Mouse (Mus musculus) limb, embryonic 14.5 days (tissue): Measurements from ENCODE around the gene Bgn. TPM values are rescaled to one million over a fixed set of nuclear protein-coding genes. Genes with fewer than 3 reads are reported as not detected.

Experiments used
- ATAC-seq: fragments of 200-750 bp; cut with Nextera tagmentation; 2 replicates; pipeline ENCODE4 v1.8.0; 2017; ENCODE audit warnings: low read depth, moderate number of reproducible peaks, moderate TSS enrichment; ENCODE audit not compliant: low FRiP score
- DNase-seq: peaks from one replicate; pipeline ENCODE4 v3.0.0-alpha.2; 2015; ENCODE audit warnings: low spot score
- H3K27ac ChIP-seq: fragments of 300-500 bp; sonication (generic); replicated peaks from 2 replicates; pipeline ENCODE4 v1.5.1; 2014; ENCODE audit warnings: low read depth, mild to moderate bottlenecking, low read length, moderate library complexity, mixed read lengths
- H3K27me3 ChIP-seq: fragments of 300-500 bp; sonication (generic); 2 replicates; pipeline ENCODE4 v1.6.1; 2014; ENCODE audit warnings: low read length, mixed read lengths; ENCODE audit not compliant: control insufficient read depth, insufficient read depth
- H3K36me3 ChIP-seq: fragments of 300-500 bp; sonication (generic); 2 replicates; pipeline ENCODE4 v1.6.1; 2014; ENCODE audit warnings: mild to moderate bottlenecking, low read length, moderate library complexity, mixed read lengths; ENCODE audit not compliant: control insufficient read depth, insufficient read depth
- H3K4me1 ChIP-seq: fragments of 300-500 bp; sonication (generic); 2 replicates; pipeline ENCODE4 v1.6.1; 2014; ENCODE audit warnings: antibody characterized with exemption, low read length, mixed read lengths; ENCODE audit not compliant: control insufficient read depth, insufficient read depth
- H3K4me2 ChIP-seq: fragments of 300-500 bp; sonication (generic); replicated peaks from 2 replicates; pipeline ENCODE4 v1.6.1; 2014; ENCODE audit warnings: low read depth, mild to moderate bottlenecking, low read length, moderate library complexity; ENCODE audit not compliant: severe bottlenecking
- H3K4me3 ChIP-seq: fragments of 300-500 bp; sonication (generic); replicated peaks from 2 replicates; pipeline ENCODE4 v1.5.1; 2014; ENCODE audit warnings: low read length
- H3K9ac ChIP-seq: fragments of 300-500 bp; sonication (generic); 2 replicates; pipeline ENCODE4 v1.6.1; 2014; ENCODE audit warnings: mild to moderate bottlenecking, low read depth, low read length, moderate library complexity; ENCODE audit not compliant: severe bottlenecking
- H3K9me3 ChIP-seq: fragments of 300-500 bp; sonication (generic); 2 replicates; pipeline ENCODE4 v1.6.1; 2016; ENCODE audit warnings: low read length; ENCODE audit not compliant: control insufficient read depth
- POLR2A ChIP-seq: fragments of 200-500 bp; IDR thresholded peaks from 2 replicates; pipeline ENCODE4 v1.8.0; 2012; ENCODE audit warnings: inconsistent platforms, mild to moderate bottlenecking, moderate library complexity, borderline replicate concordance; ENCODE audit not compliant: insufficient read depth, insufficient read length; ENCODE audit errors: extremely low read depth
- WGBS: fragments of 180-500 bp; shearing (Covaris S2); extraction: QIAGEN DNeasy Blood & Tissue Kit; methylation state at CpG from one replicate; pipeline ENCODE4 v1.1.7; 2014; 5-methylcytosine and 5-hydroxymethylcytosine counted together
- polyA plus RNA-seq, 2 experiments: library from polyadenylated mRNA; depleted of rRNA in 1 of 2; stranded (reverse) in 1 of 2; unstranded in 1 of 2; fragments of >200 nt; fragmentation: Nextera tagmentation in 1 of 2; extraction: Ambion mirVana in 1 of 2; gene quantifications; 2 replicates each; pipeline versions ENCODE4 v1.2.1 to v1.2.3; 2012 to 2014

The Bgn gene
- polyA plus RNA-seq, 2 experiments, result 226 to 399 TPM

DNA sequence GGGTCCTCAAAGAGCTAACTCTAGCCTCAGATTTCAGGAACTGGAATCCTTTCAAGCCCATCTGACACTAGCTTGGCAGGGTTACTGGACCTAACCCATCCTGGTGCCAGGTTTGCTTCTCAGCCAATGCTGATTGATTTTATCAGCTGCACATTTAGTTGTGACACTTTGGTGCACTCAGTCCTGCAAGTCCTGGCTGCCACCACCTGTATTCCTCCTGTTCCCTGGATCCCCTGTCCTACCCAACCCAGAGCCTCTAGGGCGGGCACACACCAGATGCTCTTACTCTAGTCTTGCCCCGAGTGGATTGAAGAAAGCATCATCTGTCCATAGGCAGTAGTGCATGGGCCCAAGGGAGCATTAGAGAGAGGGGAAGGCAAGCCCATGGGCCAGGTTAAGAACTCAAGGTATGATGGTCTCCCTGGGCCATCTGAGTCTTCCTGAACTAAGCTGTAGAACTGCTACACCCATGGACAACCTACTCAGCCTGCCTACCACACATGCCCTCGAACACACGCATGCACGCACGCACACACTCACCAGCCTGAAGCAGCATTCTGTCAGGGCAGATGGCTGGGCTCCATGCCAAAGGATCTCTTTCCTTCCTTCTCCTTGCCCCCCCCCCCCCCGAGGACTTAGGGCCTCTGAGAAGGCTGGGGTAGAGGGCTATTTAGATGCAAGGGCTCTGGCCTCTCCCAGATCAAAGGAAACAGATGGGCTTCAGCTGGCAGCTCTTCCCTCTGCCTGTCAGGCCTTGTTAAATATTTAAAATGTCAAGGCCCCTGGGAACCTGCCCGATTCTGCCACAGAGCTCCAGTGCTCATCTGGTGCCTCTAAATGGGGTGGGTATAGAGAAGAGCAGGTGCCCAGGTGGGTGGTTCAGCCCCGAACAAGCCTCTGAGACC, 41.2 kb downstream of the Bgn start:
- Histone ChIP-seq H3K4me1 (no peaks in the 10 kb centered on the region), H3K27ac (no peak overlapping the region), H3K9ac (no peak overlapping the region), H3K27me3 (no peaks in the 10 kb centered on the region), H3K9me3 (no peaks in the 10 kb centered on the region), H3K36me3 (no peaks in the 10 kb centered on the region), H3K4me2 (no peak overlapping the region), H3K4me3 (no peak overlapping the region)
- WGBS, result 61% methylated on average over 3 of the region's 9 CpGs
- peak; percentile 29 for DNase-seq
- TF ChIP-seq POLR2A, result no peak
- ATAC-seq, result 0 out of 2 replicates have a peak, but pooled peaks have one; percentile 19

DNA sequence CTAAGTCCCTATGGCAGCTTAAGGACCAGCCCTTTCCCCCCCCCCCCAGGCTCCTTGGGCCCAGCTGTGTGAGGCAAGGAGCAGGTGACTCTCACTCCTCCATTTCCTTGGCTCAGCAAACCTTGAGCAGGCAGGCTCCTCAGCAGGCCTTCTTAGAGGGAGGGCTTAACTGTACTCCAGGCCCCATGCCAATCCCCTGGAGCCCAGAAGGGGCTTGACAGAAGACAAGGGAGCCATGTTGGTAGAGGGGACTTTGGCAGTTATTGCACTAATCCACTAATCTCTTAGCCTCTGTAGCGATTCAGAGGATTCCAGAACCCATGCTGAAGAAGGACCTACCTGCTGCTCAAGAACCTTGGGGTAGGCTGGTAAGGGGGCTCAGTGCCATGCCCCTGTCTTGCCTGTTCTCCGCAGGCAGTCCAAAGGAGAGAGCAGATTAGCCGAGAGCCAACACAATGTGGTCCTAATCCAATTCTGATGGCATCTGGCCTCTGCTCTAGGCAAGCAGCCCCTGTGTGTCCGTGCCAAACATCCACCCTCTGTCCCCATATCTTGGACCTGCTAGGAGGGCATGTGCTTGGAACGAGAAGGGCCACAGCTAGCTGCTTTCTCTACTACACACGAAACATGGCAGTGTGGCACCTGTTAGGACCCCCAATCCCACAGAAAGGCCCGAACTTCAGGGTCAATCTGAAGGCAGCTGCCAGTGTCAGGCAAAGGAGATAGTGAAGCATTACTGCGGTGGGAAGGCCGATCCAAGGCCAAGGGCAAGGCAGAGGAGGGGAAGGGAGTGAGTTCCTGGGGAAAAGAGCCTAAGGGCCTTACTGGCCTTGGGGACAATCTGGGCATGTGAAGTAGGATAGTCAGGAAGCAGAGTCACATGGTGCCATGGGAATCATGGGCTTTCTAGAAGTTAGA, 42.1 kb downstream of the Bgn start:
- 77% methylated on average over 9 of the region's 9 CpGs for WGBS
- no peak overlapping the region for H3K4me2 ChIP-seq
- no peak for TF ChIP-seq POLR2A
- H3K9me3 ChIP-seq, result no peaks in the 10 kb centered on the region
- no peaks in the 10 kb centered on the region for H3K36me3 ChIP-seq
- no peaks in the 10 kb centered on the region for H3K27me3 ChIP-seq
- no peak overlapping the region for H3K27ac ChIP-seq
- DNase-seq, result no peak
- no peaks in the 10 kb centered on the region for H3K4me1 ChIP-seq
- no peak overlapping the region for H3K4me3 ChIP-seq
- ATAC-seq, result no peak
- no peak overlapping the region for H3K9ac ChIP-seq

DNA sequence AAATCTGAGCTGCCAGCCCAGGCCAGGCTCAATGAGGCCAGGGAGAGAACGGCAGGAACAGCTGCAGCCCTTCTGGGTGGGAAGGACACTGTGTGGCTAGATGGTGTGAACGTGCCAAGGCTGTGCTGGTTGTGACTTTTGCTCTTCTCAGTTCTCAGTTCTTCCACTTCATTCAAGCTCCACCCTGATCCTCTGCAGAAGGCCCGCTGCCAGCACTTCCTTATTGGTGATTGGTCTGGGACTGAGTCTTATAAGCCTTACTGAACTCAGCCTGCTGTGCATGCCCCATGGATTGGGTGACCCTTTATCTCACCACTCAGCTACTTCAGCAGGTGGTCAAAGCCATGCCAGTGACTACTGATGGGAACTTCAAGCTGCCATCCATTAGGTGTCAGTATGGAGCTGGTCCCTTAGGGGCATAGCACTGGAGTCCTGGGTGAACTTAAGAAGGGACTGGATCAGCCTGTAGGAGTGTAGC, 43.0 kb downstream of the Bgn start:
- Histone ChIP-seq H3K9ac (no peak overlapping the region), H3K36me3 (no peaks in the 10 kb centered on the region), H3K9me3 (no peaks in the 10 kb centered on the region), H3K4me3 (no peak overlapping the region), H3K27ac (no peak overlapping the region), H3K4me2 (no peak overlapping the region), H3K27me3 (no peaks in the 10 kb centered on the region), H3K4me1 (no peaks in the 10 kb centered on the region)
- WGBS, result 46% methylated on average over 3 of the region's 3 CpGs
- DNase-seq, result no peak
- TF ChIP-seq POLR2A, result no peak
- peak; percentile 77 for ATAC-seq

DNA sequence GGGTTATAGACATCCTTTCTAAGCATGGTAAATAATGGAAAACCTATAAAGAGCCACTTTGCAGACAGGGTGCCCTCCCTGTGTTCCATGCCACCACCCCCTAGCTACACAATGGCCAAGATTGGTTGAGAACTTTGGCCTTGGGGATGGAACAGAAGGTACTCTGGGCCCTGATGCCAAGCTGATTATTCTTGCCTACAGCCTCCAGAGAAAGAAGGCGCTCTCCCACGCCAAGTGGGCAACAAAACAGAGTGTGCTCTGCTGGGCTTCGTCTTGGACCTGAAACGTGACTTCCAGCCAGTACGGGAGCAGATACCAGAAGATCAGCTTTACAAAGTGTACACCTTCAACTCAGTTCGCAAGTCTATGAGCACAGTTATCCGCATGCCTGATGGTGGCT, 54.5 kb downstream of the Bgn start:
- Histone ChIP-seq H3K9ac (no peak overlapping the region), H3K36me3 (no peaks in the 10 kb centered on the region), H3K27me3 (no peaks in the 10 kb centered on the region), H3K4me3 (no peak overlapping the region), H3K27ac (no peak overlapping the region), H3K9me3 (no peaks in the 10 kb centered on the region), H3K4me1 (no peaks in the 10 kb centered on the region), H3K4me2 (no peak overlapping the region)
- TF ChIP-seq POLR2A, result no peak
- 80% methylated on average over 7 of the region's 7 CpGs for WGBS
- no peak for DNase-seq
- no peak for ATAC-seq

DNA sequence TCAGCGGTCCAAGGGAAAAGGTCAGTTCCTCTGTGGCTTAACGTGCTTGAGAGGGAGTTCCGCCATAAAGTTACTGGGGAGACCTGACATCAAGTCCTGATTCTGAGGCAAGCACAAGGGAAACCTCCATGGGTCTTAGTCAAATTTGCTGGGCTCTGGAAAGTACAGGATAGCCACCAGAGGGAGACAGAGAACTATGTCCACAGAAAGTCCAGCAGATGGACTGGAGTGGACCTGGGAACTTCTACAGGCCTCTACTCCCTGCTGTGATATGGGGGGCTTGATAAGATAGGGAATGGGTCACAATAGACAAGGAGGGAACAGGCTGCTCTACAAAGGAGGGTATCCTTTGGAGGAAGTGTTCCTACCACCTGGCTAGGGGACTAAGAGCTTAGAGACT, 59.9 kb downstream of the Bgn start:
- DNase-seq (peak; percentile 6), ATAC-seq (no peak)
- Histone ChIP-seq H3K9ac (no peak overlapping the region), H3K4me1 (no peaks in the 10 kb centered on the region), H3K4me3 (no peak overlapping the region), H3K27me3 (no peaks in the 10 kb centered on the region), H3K36me3 (no peaks in the 10 kb centered on the region), H3K27ac (no peak overlapping the region), H3K9me3 (no peaks in the 10 kb centered on the region), H3K4me2 (no peak overlapping the region)
- 66% methylated on average over 3 of the region's 3 CpGs for WGBS
- no peak for TF ChIP-seq POLR2A

Other genes with a start within 250 kb of the Bgn start
- 0.47 TPM in 1 of 2 replicates, not detected in the other for gene Xlr4c, start 240.5 kb upstream of the Bgn start, polyA plus RNA-seq (2012; rRNA removed)
- gene Xlr4c, start 240.5 kb upstream of the Bgn start, polyA plus RNA-seq (2014; fragmentation: Nextera tagmentation; extraction: Ambion mirVana), result not detected in 2 replicates
- 0.24 and 0.38 TPM in 2 replicates for gene Xlr3c, start 218.2 kb upstream of the Bgn start, polyA plus RNA-seq (2012; rRNA removed)
- 0.12 and 0.41 TPM in 2 replicates for gene Xlr3c, start 218.2 kb upstream of the Bgn start, polyA plus RNA-seq (2014; fragmentation: Nextera tagmentation; extraction: Ambion mirVana)
- gene Xlr5a, start 190.6 kb upstream of the Bgn start, polyA plus RNA-seq (2012; rRNA removed), result 0.06 TPM in 1 of 2 replicates, not detected in the other
- 0.12 TPM in 1 of 2 replicates, not detected in the other for gene Xlr5a, start 190.6 kb upstream of the Bgn start, polyA plus RNA-seq (2014; fragmentation: Nextera tagmentation; extraction: Ambion mirVana)
- not detected in 2 replicates for gene Xlr5c, start 190.6 kb upstream of the Bgn start, polyA plus RNA-seq (2012; rRNA removed)
- not detected in 2 replicates for gene Xlr5c, start 190.6 kb upstream of the Bgn start, polyA plus RNA-seq (2014; fragmentation: Nextera tagmentation; extraction: Ambion mirVana)
- gene Gm45015, start 146.8 kb upstream of the Bgn start, polyA plus RNA-seq (2012; rRNA removed), result not detected in 2 replicates
- not detected in 2 replicates for gene Gm45015, start 146.8 kb upstream of the Bgn start, polyA plus RNA-seq (2014; fragmentation: Nextera tagmentation; extraction: Ambion mirVana)
- 38.1 and 48.7 TPM in 2 replicates for gene Zfp275, start 141.0 kb upstream of the Bgn start, polyA plus RNA-seq (2012; rRNA removed)
- gene Zfp275, start 141.0 kb upstream of the Bgn start, polyA plus RNA-seq (2014; fragmentation: Nextera tagmentation; extraction: Ambion mirVana), result 24.0 and 25.7 TPM in 2 replicates
- gene Gm18336, start 84.9 kb upstream of the Bgn start, polyA plus RNA-seq (2012; rRNA removed), result not detected in 2 replicates
- not detected in 2 replicates for gene Gm18336, start 84.9 kb upstream of the Bgn start, polyA plus RNA-seq (2014; fragmentation: Nextera tagmentation; extraction: Ambion mirVana)
- 0.35 and 0.49 TPM in 2 replicates for gene Zfp92, start 72.5 kb upstream of the Bgn start, polyA plus RNA-seq (2012; rRNA removed)
- gene Zfp92, start 72.5 kb upstream of the Bgn start, polyA plus RNA-seq (2014; fragmentation: Nextera tagmentation; extraction: Ambion mirVana), result 0.12 and 0.25 TPM in 2 replicates
- gene Trex2, start 48.3 kb upstream of the Bgn start, polyA plus RNA-seq (2012; rRNA removed), result 0.83 and 0.87 TPM in 2 replicates
- gene Trex2, start 48.3 kb upstream of the Bgn start, polyA plus RNA-seq (2014; fragmentation: Nextera tagmentation; extraction: Ambion mirVana), result 0.93 and 0.99 TPM in 2 replicates
- gene Haus7, start 24.6 kb upstream of the Bgn start, polyA plus RNA-seq (2012; rRNA removed), result 39.6 and 48.7 TPM in 2 replicates
- gene Haus7, start 24.6 kb upstream of the Bgn start, polyA plus RNA-seq (2014; fragmentation: Nextera tagmentation; extraction: Ambion mirVana), result 56.1 and 61.6 TPM in 2 replicates
- gene Atp2b3, start 19.5 kb downstream of the Bgn start, polyA plus RNA-seq (2012; rRNA removed), result 0.77 and 0.79 TPM in 2 replicates
- 0.64 and 0.65 TPM in 2 replicates for gene Atp2b3, start 19.5 kb downstream of the Bgn start, polyA plus RNA-seq (2014; fragmentation: Nextera tagmentation; extraction: Ambion mirVana)
- gene Dusp9, start 155.8 kb downstream of the Bgn start, polyA plus RNA-seq (2012; rRNA removed), result 10.9 and 13.9 TPM in 2 replicates
- 2.4 and 5.0 TPM in 2 replicates for gene Dusp9, start 155.8 kb downstream of the Bgn start, polyA plus RNA-seq (2014; fragmentation: Nextera tagmentation; extraction: Ambion mirVana)
- gene Pnck, start 176.5 kb downstream of the Bgn start, polyA plus RNA-seq (2012; rRNA removed), result 27.4 and 34.4 TPM in 2 replicates
- gene Pnck, start 176.5 kb downstream of the Bgn start, polyA plus RNA-seq (2014; fragmentation: Nextera tagmentation; extraction: Ambion mirVana), result 20.9 and 22.7 TPM in 2 replicates
- gene Slc6a8, start 189.5 kb downstream of the Bgn start, polyA plus RNA-seq (2012; rRNA removed), result 71.9 and 98.9 TPM in 2 replicates
- 11.9 and 12.5 TPM in 2 replicates for gene Slc6a8, start 189.5 kb downstream of the Bgn start, polyA plus RNA-seq (2014; fragmentation: Nextera tagmentation; extraction: Ambion mirVana)
- gene Bcap31, start 232.6 kb downstream of the Bgn start, polyA plus RNA-seq (2012; rRNA removed), result 82.5 and 97.4 TPM in 2 replicates
- 235 and 239 TPM in 2 replicates for gene Bcap31, start 232.6 kb downstream of the Bgn start, polyA plus RNA-seq (2014; fragmentation: Nextera tagmentation; extraction: Ambion mirVana)
- gene Abcd1, start 233.0 kb downstream of the Bgn start, polyA plus RNA-seq (2012; rRNA removed), result 20.2 and 25.3 TPM in 2 replicates
- gene Abcd1, start 233.0 kb downstream of the Bgn start, polyA plus RNA-seq (2014; fragmentation: Nextera tagmentation; extraction: Ambion mirVana), result 15.2 and 16.8 TPM in 2 replicates